8 mouse cellular contexts compared by ENCODE assay signal in the genomic region with DNA sequence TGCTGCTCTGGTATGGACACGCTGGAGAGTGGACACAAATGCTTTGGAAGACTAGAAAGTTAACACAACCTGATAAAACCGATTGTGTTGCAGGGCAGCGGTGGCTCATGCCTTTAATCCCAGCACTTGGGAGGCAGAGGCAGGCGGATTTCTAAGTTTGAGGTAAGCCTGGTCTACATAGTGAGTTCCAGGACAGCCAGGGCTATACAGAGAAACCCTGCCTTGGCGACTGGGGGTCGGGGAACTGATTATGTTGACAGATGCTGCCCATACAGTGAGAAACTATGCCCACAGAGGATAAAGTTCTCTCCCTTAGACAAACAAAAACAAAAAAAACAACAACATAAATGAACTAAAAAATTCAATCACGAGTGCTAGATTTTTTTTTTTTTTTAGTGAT. TPM values are rescaled to one million over a fixed set of nuclear protein-coding genes. Genes with fewer than 3 reads are reported as not detected.
DNase-seq lines count a peak whose midpoint lies in the region; ATAC-seq and TF ChIP-seq lines count a peak whose summit lies in the region.

No protein-coding gene starts in this region.

- 0 out of 2 replicates have a peak, but pooled peaks cover 10% of the 10 kb centered on the region for H3K4me1 ChIP-seq in heart, postnatal 0 days (ENCODE audit: control insufficient read depth, insufficient read depth)
- peaks cover 30% of the 10 kb centered on the region for H3K4me1 ChIP-seq in embryonic facial prominence, embryonic 10.5 days
- peaks cover 25% of the 10 kb centered on the region for H3K4me1 ChIP-seq in hindbrain, embryonic 14.5 days (replicated peaks; ENCODE audit: control insufficient read depth, insufficient read depth, low read length)
- peaks cover 21% of the 10 kb centered on the region for H3K4me1 ChIP-seq in midbrain, embryonic 14.5 days (ENCODE audit: control insufficient read depth, insufficient read depth, low read length)
- no peaks in the 10 kb centered on the region; the same call in 1 of the 2 replicates for H3K4me1 ChIP-seq in kidney, adult 2 months (ENCODE audit: control insufficient read depth, insufficient read depth, low read length)

- H3K36me3 ChIP-seq in heart, postnatal 0 days (replicated peaks; ENCODE audit: control insufficient read depth, insufficient read depth, low read length) = peaks cover 14% of the 10 kb centered on the region
- peaks cover 33% of the 10 kb centered on the region for H3K36me3 ChIP-seq in embryonic facial prominence, embryonic 10.5 days (replicated peaks)
- H3K36me3 ChIP-seq in hindbrain, embryonic 14.5 days (replicated peaks; ENCODE audit: control insufficient read depth, insufficient read depth) = peaks cover 14% of the 10 kb centered on the region
- H3K36me3 ChIP-seq in midbrain, embryonic 14.5 days (ENCODE audit: control insufficient read depth, insufficient read depth, low read length) = peaks cover 10% of the 10 kb centered on the region; the same call in 1 of the 2 replicates
- H3K36me3 ChIP-seq in kidney, adult 2 months (ENCODE audit: control insufficient read depth, insufficient read depth, low read length) = peaks cover 5% of the 10 kb centered on the region

- WGBS in heart, postnatal 0 days = 38% methylated on average over 7 of the region's 7 CpGs
- WGBS in embryonic facial prominence, embryonic 10.5 days = 51% methylated on average over 7 of the region's 7 CpGs
- 42% methylated on average over 7 of the region's 7 CpGs for WGBS in hindbrain, embryonic 14.5 days
- 44% methylated on average over 7 of the region's 7 CpGs for WGBS in midbrain, embryonic 14.5 days
- WGBS in kidney, adult 2 months = 38% methylated on average over 7 of the region's 7 CpGs

- peak overlapping the region; percentile 89 for H3K4me3 ChIP-seq in heart, postnatal 0 days (ENCODE audit: low read depth, low read length)
- H3K4me3 ChIP-seq in embryonic facial prominence, embryonic 10.5 days = peak overlapping the region; percentile 87
- peak overlapping the region; percentile 73 for H3K4me3 ChIP-seq in hindbrain, embryonic 14.5 days (replicated peaks; ENCODE audit: low read length)
- H3K4me3 ChIP-seq in midbrain, embryonic 14.5 days (replicated peaks; ENCODE audit: low read depth, low read length) = peak overlapping the region; percentile 88
- H3K4me3 ChIP-seq in kidney, adult 2 months (ENCODE audit: insufficient read depth, low read depth, low read length) = no peak overlapping the region; the same call in 1 of the 2 replicates

- no peak for TF ChIP-seq CTCF in heart, postnatal 0 days (IDR thresholded peaks at IDR 0.05; ENCODE audit: low read depth)
- no peak for TF ChIP-seq CTCF in kidney, adult 2 months (conservative IDR thresholded peaks at IDR 0.05; ENCODE audit: insufficient read depth, insufficient read length, low read depth, low read length)

- H3K9ac ChIP-seq in heart, postnatal 0 days (replicated peaks; ENCODE audit: low read depth, low read length) = peak overlapping the region; percentile 86; the same call in 1 of the 2 replicates
- peak overlapping the region; percentile 86 for H3K9ac ChIP-seq in hindbrain, embryonic 14.5 days
- H3K9ac ChIP-seq in midbrain, embryonic 14.5 days (replicated peaks; ENCODE audit: low read length) = peak overlapping the region; percentile 88

- no peak for TF ChIP-seq POLR2A in kidney, adult 2 months (IDR thresholded peaks at IDR 0.05; ENCODE audit: low read depth, low read length)

- no peak overlapping the region for H3K27ac ChIP-seq in heart, postnatal 0 days (ENCODE audit: low read depth)
- peak overlapping the region; percentile 98 for H3K27ac ChIP-seq in embryonic facial prominence, embryonic 10.5 days (replicated peaks)
- H3K27ac ChIP-seq in hindbrain, embryonic 14.5 days = peak overlapping the region; percentile 88
- peak overlapping the region; percentile 88 for H3K27ac ChIP-seq in midbrain, embryonic 14.5 days (replicated peaks; ENCODE audit: low read depth, low read length)
- no peak overlapping the region for H3K27ac ChIP-seq in kidney, adult 2 months (ENCODE audit: insufficient read depth, low read depth, low read length)

- peak overlapping the region; percentile 84 for H3K4me2 ChIP-seq in heart, postnatal 0 days (ENCODE audit: low read depth, low read length)
- peak overlapping the region; percentile 80 for H3K4me2 ChIP-seq in hindbrain, embryonic 14.5 days (replicated peaks)
- peak overlapping the region; percentile 78 for H3K4me2 ChIP-seq in midbrain, embryonic 14.5 days (ENCODE audit: low read length)

- H3K27me3 ChIP-seq in heart, postnatal 0 days (ENCODE audit: control insufficient read depth, insufficient read depth, low read length) = no peaks in the 10 kb centered on the region
- no peaks in the 10 kb centered on the region for H3K27me3 ChIP-seq in embryonic facial prominence, embryonic 10.5 days (replicated peaks; ENCODE audit: low read depth, poor library complexity, severe bottlenecking)
- H3K27me3 ChIP-seq in hindbrain, embryonic 14.5 days (ENCODE audit: control insufficient read depth, insufficient read depth, low read length) = no peaks in the 10 kb centered on the region
- no peaks in the 10 kb centered on the region for H3K27me3 ChIP-seq in midbrain, embryonic 14.5 days (ENCODE audit: control insufficient read depth, insufficient read depth, low read length)
- no peaks in the 10 kb centered on the region for H3K27me3 ChIP-seq in kidney, adult 2 months (replicated peaks; ENCODE audit: control insufficient read depth, insufficient read depth, low read length)

- TF ChIP-seq EP300 in heart, postnatal 0 days (IDR thresholded peaks at IDR 0.05; ENCODE audit: low read depth) = no peak

- no peaks in the 10 kb centered on the region for H3K9me3 ChIP-seq in heart, postnatal 0 days (replicated peaks; ENCODE audit: control insufficient read depth, low read length)
- no peaks in the 10 kb centered on the region for H3K9me3 ChIP-seq in embryonic facial prominence, embryonic 10.5 days
- H3K9me3 ChIP-seq in hindbrain, embryonic 14.5 days (ENCODE audit: control insufficient read depth, low read length) = no peaks in the 10 kb centered on the region
- no peaks in the 10 kb centered on the region for H3K9me3 ChIP-seq in midbrain, embryonic 14.5 days (ENCODE audit: control insufficient read depth, low read length)

- DNase-seq in heart, postnatal 0 days (ENCODE audit: low spot score) = no peak
- DNase-seq in heart, adult 9 months (ENCODE audit: low spot score in 2 of 2) = no peak
- no peak for DNase-seq in embryonic facial prominence, embryonic 10.5 days (ENCODE audit: low spot score)
- DNase-seq in hindbrain, embryonic 14.5 days (ENCODE audit: low spot score) = no peak
- DNase-seq in midbrain, embryonic 14.5 days = peak; percentile 11
- no peak for DNase-seq in kidney, adult 2 months

- no peak for ATAC-seq in heart, postnatal 0 days (ENCODE audit: insufficient read depth, low read depth)
- 0 out of 2 replicates have a peak, but pooled peaks have one; percentile 10 for ATAC-seq in hindbrain, embryonic 14.5 days (ENCODE audit: low FRiP score)
- peak; percentile 34; the same call in 1 of the 2 replicates for ATAC-seq in midbrain, embryonic 14.5 days (ENCODE audit: low FRiP score, low TSS enrichment)
- no peak for ATAC-seq in megakaryocyte-erythroid progenitor cell, adult 5-6 weeks (replicated peaks; ENCODE audit: low FRiP score, low TSS enrichment, poor library complexity, severe bottlenecking)
- no peak for ATAC-seq in megakaryocyte progenitor cell, adult 5-6 weeks (replicated peaks; ENCODE audit: poor library complexity)

RNA-seq across cellular contexts. Expression of a gene that starts 0.5 kb away (rescaled TPM):
- 6.9 and 7.8 TPM in 2 replicates for total RNA-seq in heart, postnatal 0 days (2014; rRNA removed; ENCODE audit: low replicate concordance)
- 16.5 and 17.1 TPM in 2 replicates for polyA plus RNA-seq in heart, postnatal 0 days (2015; fragmentation: Nextera tagmentation; extraction: Ambion mirVana)
- polyA plus RNA-seq in embryonic facial prominence, embryonic 10.5 days (2016; fragmentation: Nextera tagmentation; extraction: Ambion mirVana) = 57.1 and 63.6 TPM in 2 replicates
- 27.3 and 29.9 TPM in 2 replicates for polyA plus RNA-seq in hindbrain, embryonic 14.5 days (2014; fragmentation: Nextera tagmentation; extraction: Ambion mirVana)
- 30.1 and 31.8 TPM in 2 replicates for polyA plus RNA-seq in midbrain, embryonic 14.5 days (2014; fragmentation: Nextera tagmentation; extraction: Ambion mirVana)
- 33.7 and 49.1 TPM in 2 replicates for total RNA-seq in megakaryocyte-erythroid progenitor cell, adult 5-6 weeks (2014; fragmentation: Nextera tagmentation)
- 53.1 and 76.9 TPM in 2 replicates for total RNA-seq in megakaryocyte-erythroid progenitor cell, adult 5-6 weeks (2017)
- total RNA-seq in megakaryocyte progenitor cell, adult 5-6 weeks (2015) = 56.3 and 65.9 TPM in 2 replicates
- 42.6 and 56.5 TPM in 2 replicates for total RNA-seq in megakaryocyte progenitor cell, adult 5-6 weeks (2017)
- polyA plus RNA-seq in kidney, adult 2 months (2012; rRNA removed) = 4.2 and 4.6 TPM in 2 replicates

Comparison
In these comparisons a context has a peak if more than half of its experiments do, and no peak if none do; other contexts are left out.
1. ATAC-seq: peak in hindbrain, embryonic 14.5 days (single experiment) and midbrain, embryonic 14.5 days (single experiment); none in heart, postnatal 0 days (single experiment), megakaryocyte-erythroid progenitor cell, adult 5-6 weeks (single experiment) and megakaryocyte progenitor cell, adult 5-6 weeks (single experiment).
2. H3K27ac ChIP-seq: peak in embryonic facial prominence, embryonic 10.5 days (single experiment), hindbrain, embryonic 14.5 days (single experiment) and midbrain, embryonic 14.5 days (single experiment); none in heart, postnatal 0 days (single experiment) and kidney, adult 2 months (single experiment).
3. Peak in every context shown above with its lines, with median percentiles within 50 percentile points of each other: H3K4me2 ChIP-seq and H3K9ac ChIP-seq.